Mouse (Mus musculus) activated CD4-positive, CD25-positive, alpha-beta regulatory T cell (primary cell): ENCODE data around the gene Qpct. TPM values are rescaled to one million over a fixed set of nuclear protein-coding genes. Genes with fewer than 3 reads are reported as not detected.

Experiments used
- polyA plus RNA-seq, 2 experiments: library from polyadenylated mRNA; unstranded; fragments of 100-300 nt; shearing (Covaris generic); gene quantifications; one replicate each; pipeline ENCODE4 v1.2.1; 2017

The Qpct gene
- polyA plus RNA-seq: 1 to 10 TPM; 1.0 to 1.6 TPM

DNA sequence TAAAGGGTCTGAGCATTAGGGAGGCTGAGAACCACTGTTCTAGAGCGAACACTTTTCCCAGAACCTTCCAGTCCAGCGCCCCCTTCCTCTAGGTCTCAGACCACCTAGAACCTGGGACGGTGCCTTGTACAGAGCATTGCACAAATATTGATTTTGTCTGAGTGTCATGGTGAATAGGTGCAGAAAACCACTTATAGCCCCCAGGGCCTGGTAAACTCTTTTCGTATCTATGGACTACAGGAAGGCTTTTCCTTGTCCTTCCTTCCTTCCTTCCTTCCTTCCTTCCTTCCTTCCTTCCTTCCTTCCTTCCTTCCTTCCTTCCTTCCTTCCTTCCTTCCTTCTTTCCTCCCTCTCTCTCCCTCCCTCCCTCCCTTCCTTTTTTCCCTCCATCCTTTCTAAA, at the start of gene Qpct:
TSS of gene Qpct (plus strand) at position 301 of the 400 bp plus-strand sequence.

DNA sequence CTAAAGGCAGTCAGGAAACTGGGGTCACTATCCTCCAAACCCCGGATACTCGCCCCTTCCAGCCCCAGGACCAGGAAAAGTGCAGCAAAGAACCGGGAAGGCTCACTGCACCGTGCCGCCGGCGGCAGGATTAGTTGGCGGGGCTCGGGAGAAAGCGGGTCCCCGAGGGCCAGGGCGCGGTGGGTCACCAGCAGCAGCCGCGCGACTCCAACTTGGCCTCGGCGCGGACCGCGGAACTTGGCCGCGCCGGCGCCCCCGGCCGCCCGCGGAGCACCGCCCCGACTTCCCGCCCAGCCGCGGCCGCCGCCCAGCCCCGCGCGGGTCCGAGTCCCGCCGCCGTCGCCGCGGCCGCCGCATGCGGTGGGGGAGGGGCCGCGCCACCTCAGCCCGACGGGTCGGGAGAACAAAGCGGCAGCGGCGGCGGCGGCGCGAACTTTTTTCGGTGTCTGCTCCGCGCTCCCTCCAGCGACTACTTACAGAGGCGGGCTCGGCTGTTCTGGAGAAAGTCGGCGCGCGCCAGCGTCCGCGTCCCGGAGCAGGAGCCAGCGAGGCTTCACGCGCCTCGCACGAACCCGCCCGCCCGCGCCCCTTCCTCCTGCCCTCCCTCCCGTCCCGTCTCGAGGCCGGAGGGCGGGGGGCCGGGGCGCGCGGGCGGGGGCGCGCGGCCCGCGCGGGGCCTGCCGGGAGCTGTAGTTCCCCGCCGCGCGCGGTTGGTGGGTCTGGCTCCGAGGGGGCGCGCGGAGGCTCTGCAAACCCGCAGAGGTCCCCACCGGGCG, 31.3 kb upstream of the Qpct start, which contains the start of gene Prkd3:
TSS of gene Prkd3 (minus strand) at position 609 of the 776 bp plus-strand sequence.

Other genes starting within 250 kb of the Qpct start
- gene Heatr5b, start 216.5 kb upstream of the Qpct start, polyA plus RNA-seq: 10 to 100 TPM; 13.2 to 21.5 TPM
- 10 to 100 TPM; 78.5 to 87.0 TPM for gene Gpatch11, start 216.3 kb upstream of the Qpct start, polyA plus RNA-seq
- gene Eif2ak2, start 169.3 kb upstream of the Qpct start, polyA plus RNA-seq: 10 to 100 TPM; 10.0 to 31.3 TPM
- 1 to 10 TPM in 1 of 2 experiments, not detected in 1; 1.5 TPM for gene Sult6b1, start 144.9 kb upstream of the Qpct start, polyA plus RNA-seq
- 10 to 100 TPM; 56.2 to 58.2 TPM for gene Cebpzos, start 135.4 kb upstream of the Qpct start, polyA plus RNA-seq
- gene Cebpz, start 114.8 kb upstream of the Qpct start, polyA plus RNA-seq: 100 to 1,000 TPM in 1 of 2 experiments, 10 to 100 TPM in 1; 65.6 to 103 TPM
- gene Ndufaf7, start 114.8 kb upstream of the Qpct start, polyA plus RNA-seq: 10 to 100 TPM; 43.9 to 51.6 TPM
- gene Prkd3, start 31.1 kb upstream of the Qpct start, polyA plus RNA-seq: 10 to 100 TPM; 11.1 to 13.1 TPM